Mouse (Mus musculus) E14TG2a.4 (cell line): ENCODE data around the gene A730009L09Rik.

Experiments
- CTCF ChIP-seq: conservative IDR thresholded peaks from 2 replicates; pipeline ENCODE4 v1.5.1; 2014; ENCODE audit warnings: low read length
- NANOG ChIP-seq: IDR thresholded peaks from 2 replicates; pipeline ENCODE4 v1.6.1; 2014; ENCODE audit warnings: borderline replicate concordance, low read length, mixed read lengths
- POU5F1 ChIP-seq: IDR thresholded peaks from 2 replicates; pipeline ENCODE4 v1.6.1; 2014; ENCODE audit warnings: low read length, borderline replicate concordance

GRCm38 (mm10) chr16:84550445-84550844 is 35.5 kb downstream of the A730009L09Rik start:
- peak; percentile 40 for TF ChIP-seq CTCF
- no peak for TF ChIP-seq POU5F1
- TF ChIP-seq NANOG = no peak
